Mouse (Mus musculus): ENCODE data around the gene Adgrv1. TPM values are rescaled to one million over a fixed set of nuclear protein-coding genes. Genes with fewer than 3 reads are reported as not detected.

Gene Adgrv1
- polyA plus RNA-seq, 1 experiment from 2014 or later = 2.2 TPM

GRCm38 (mm10) chr13:81358365-81358764, 274.6 kb downstream of the Adgrv1 start:
- no peak overlapping the region for H3K4me2 ChIP-seq (replicated peaks; ENCODE audit: low read depth, low read length)
- H3K4me3 ChIP-seq (ENCODE audit: low read depth, low read length) = no peak overlapping the region
- DNase-seq (ENCODE audit: low spot score) = no peak
- H3K36me3 ChIP-seq (ENCODE audit: insufficient read depth, low read length) = no peaks in the 10 kb centered on the region
- no peaks in the 10 kb centered on the region for H3K9me3 ChIP-seq (ENCODE audit: low read length)
- no peaks in the 10 kb centered on the region for H3K4me1 ChIP-seq (ENCODE audit: insufficient read depth, low read depth, low read length)
- ATAC-seq = no peak
- no peaks in the 10 kb centered on the region for H3K27me3 ChIP-seq (replicated peaks; ENCODE audit: insufficient read depth, low read length)
- 78% methylated on average over 4 of the region's 4 CpGs for WGBS
- TF ChIP-seq EP300 (IDR thresholded peaks at IDR 0.05) (no peak), CTCF (IDR thresholded peaks at IDR 0.05) (no peak)
- H3K27ac ChIP-seq (ENCODE audit: low read length) = no peak overlapping the region
- H3K9ac ChIP-seq (replicated peaks; ENCODE audit: low read depth) = no peak overlapping the region

GRCm38 (mm10) chr13:81357215-81357614, 275.7 kb downstream of the Adgrv1 start:
- DNase-seq (ENCODE audit: low spot score) (no peak), ATAC-seq (no peak)
- Histone ChIP-seq H3K4me1 (ENCODE audit: insufficient read depth, low read depth, low read length) (no peaks in the 10 kb centered on the region), H3K4me2 (replicated peaks; ENCODE audit: low read depth, low read length) (no peak overlapping the region), H3K4me3 (ENCODE audit: low read depth, low read length) (no peak overlapping the region), H3K9me3 (ENCODE audit: low read length) (no peaks in the 10 kb centered on the region), H3K36me3 (ENCODE audit: insufficient read depth, low read length) (no peaks in the 10 kb centered on the region), H3K27ac (ENCODE audit: low read length) (no peak overlapping the region), H3K27me3 (replicated peaks; ENCODE audit: insufficient read depth, low read length) (no peaks in the 10 kb centered on the region), H3K9ac (replicated peaks; ENCODE audit: low read depth) (no peak overlapping the region)
- no peak for TF ChIP-seq EP300 (IDR thresholded peaks at IDR 0.05)
- no peak for TF ChIP-seq CTCF (IDR thresholded peaks at IDR 0.05)
- 75% methylated on average over 3 of the region's 3 CpGs for WGBS

GRCm38 (mm10) chr13:81354587-81354986, 278.4 kb downstream of the Adgrv1 start:
- Histone ChIP-seq H3K9ac (replicated peaks; ENCODE audit: low read depth) (no peak overlapping the region), H3K4me3 (ENCODE audit: low read depth, low read length) (no peak overlapping the region), H3K27me3 (replicated peaks; ENCODE audit: insufficient read depth, low read length) (no peaks in the 10 kb centered on the region), H3K4me2 (replicated peaks; ENCODE audit: low read depth, low read length) (no peak overlapping the region), H3K36me3 (ENCODE audit: insufficient read depth, low read length) (no peaks in the 10 kb centered on the region), H3K9me3 (ENCODE audit: low read length) (no peaks in the 10 kb centered on the region), H3K4me1 (ENCODE audit: insufficient read depth, low read depth, low read length) (no peaks in the 10 kb centered on the region; the same call in 1 of the 2 replicates), H3K27ac (ENCODE audit: low read length) (no peak overlapping the region)
- 90% methylated on average over 5 of the region's 5 CpGs for WGBS
- no peak for DNase-seq (ENCODE audit: low spot score)
- ATAC-seq = no peak
- no peak for TF ChIP-seq EP300 (IDR thresholded peaks at IDR 0.05)
- TF ChIP-seq CTCF (IDR thresholded peaks at IDR 0.05) = no peak

GRCm38 (mm10) chr13:81352296-81352695, 280.7 kb downstream of the Adgrv1 start:
- WGBS = 10% methylated on average over 11 of the region's 11 CpGs
- DNase-seq (ENCODE audit: low spot score) = peak; percentile 94

GRCm38 (mm10) chr13:81351462-81352155, 281.3 kb downstream of the Adgrv1 start:
- Histone ChIP-seq H3K4me3 (ENCODE audit: low read depth, low read length) (peak overlapping the region; percentile 23; the same call in 1 of the 2 replicates), H3K36me3 (ENCODE audit: insufficient read depth, low read length) (no peaks in the 10 kb centered on the region), H3K27me3 (replicated peaks; ENCODE audit: insufficient read depth, low read length) (no peaks in the 10 kb centered on the region), H3K27ac (ENCODE audit: low read length) (peak overlapping the region; percentile 78), H3K9ac (replicated peaks; ENCODE audit: low read depth) (no peak overlapping the region), H3K4me1 (ENCODE audit: insufficient read depth, low read depth, low read length) (no peaks in the 10 kb centered on the region; the same call in 1 of the 2 replicates), H3K4me2 (replicated peaks; ENCODE audit: low read depth, low read length) (peak overlapping the region; percentile 44), H3K9me3 (ENCODE audit: low read length) (no peaks in the 10 kb centered on the region)
- TF ChIP-seq EP300 (IDR thresholded peaks at IDR 0.05) (peak; percentile 86), CTCF (IDR thresholded peaks at IDR 0.05) (no peak)
- ATAC-seq (peak; percentile 92), DNase-seq (ENCODE audit: low spot score) (peak; percentile 90)
- WGBS = 9% methylated on average over 14 of the region's 14 CpGs

More at GRCm38 (mm10) chr13:81352296-81352695, 280.7 kb downstream of the Adgrv1 start:
- TF ChIP-seq CTCF (IDR thresholded peaks at IDR 0.05) (peak; percentile 16; the same call in 1 of the 2 replicates), EP300 (IDR thresholded peaks at IDR 0.05) (peak; percentile 86)
- no peaks in the 10 kb centered on the region for H3K9me3 ChIP-seq (ENCODE audit: low read length)
- H3K9ac ChIP-seq (replicated peaks; ENCODE audit: low read depth) = no peak overlapping the region
- H3K27me3 ChIP-seq (replicated peaks; ENCODE audit: insufficient read depth, low read length) = no peaks in the 10 kb centered on the region
- H3K27ac ChIP-seq (ENCODE audit: low read length) = peak overlapping the region; percentile 78
- peak; percentile 89 for ATAC-seq
- peak overlapping the region; percentile 44; the same call in 1 of the 2 replicates for H3K4me2 ChIP-seq (replicated peaks; ENCODE audit: low read depth, low read length)
- H3K36me3 ChIP-seq (ENCODE audit: insufficient read depth, low read length) = no peaks in the 10 kb centered on the region
- no peaks in the 10 kb centered on the region; the same call in 1 of the 2 replicates for H3K4me1 ChIP-seq (ENCODE audit: insufficient read depth, low read depth, low read length)
- H3K4me3 ChIP-seq (ENCODE audit: low read depth, low read length) = no peak overlapping the region

GRCm38 (mm10) chr13:81347261-81347980, 285.5 kb downstream of the Adgrv1 start:
- TF ChIP-seq CTCF (IDR thresholded peaks at IDR 0.05) (no peak), EP300 (IDR thresholded peaks at IDR 0.05) (no peak)
- Histone ChIP-seq H3K27ac (ENCODE audit: low read length) (no peak overlapping the region), H3K4me2 (replicated peaks; ENCODE audit: low read depth, low read length) (no peak overlapping the region), H3K36me3 (ENCODE audit: insufficient read depth, low read length) (no peaks in the 10 kb centered on the region), H3K4me1 (ENCODE audit: insufficient read depth, low read depth, low read length) (no peaks in the 10 kb centered on the region; the same call in 1 of the 2 replicates), H3K9me3 (ENCODE audit: low read length) (no peaks in the 10 kb centered on the region), H3K9ac (replicated peaks; ENCODE audit: low read depth) (no peak overlapping the region), H3K27me3 (replicated peaks; ENCODE audit: insufficient read depth, low read length) (no peaks in the 10 kb centered on the region), H3K4me3 (ENCODE audit: low read depth, low read length) (no peak overlapping the region)
- WGBS = 79% methylated on average over 15 of the region's 15 CpGs
- ATAC-seq (no peak), DNase-seq (ENCODE audit: low spot score) (no peak)
